Mouse (Mus musculus) kidney, postnatal 14 days (tissue): ENCODE measurements at regions not wholly inside any gene's neighbourhood (a gene's known extent, or its start where the extent isn't known, plus 50 kb on each side); places are given as distances from the start of the nearest gene placed in this dataset.
A peak's percentile ranks its signal among the peaks of the same experiment; 100 is the strongest.

Experiments
- DNase-seq: peaks from one replicate; pipeline ENCODE4 v3.0.0; 2022; ENCODE audit warnings: mixed read lengths

DNA sequence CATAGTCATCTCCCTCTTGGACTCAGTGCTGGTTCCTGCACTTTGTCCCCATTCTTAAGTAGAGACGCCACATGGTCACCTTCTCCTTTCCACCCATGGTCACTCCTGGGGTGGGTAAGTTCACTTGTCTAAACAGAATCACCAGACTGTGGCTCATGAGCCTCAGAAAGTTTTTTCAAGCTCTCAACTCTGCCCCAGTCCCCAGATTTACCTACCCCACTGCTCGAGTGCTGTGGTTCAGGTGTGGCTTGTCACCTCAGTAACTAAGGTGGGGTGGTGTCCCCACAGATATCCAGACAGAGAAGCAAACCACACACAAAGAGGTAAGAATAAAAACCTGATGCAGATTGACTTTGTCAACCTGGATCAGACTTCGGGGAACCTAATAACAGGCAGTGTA is 87.6 kb downstream of the Rpl10-ps3 start:
- DNase-seq: no peak

DNA sequence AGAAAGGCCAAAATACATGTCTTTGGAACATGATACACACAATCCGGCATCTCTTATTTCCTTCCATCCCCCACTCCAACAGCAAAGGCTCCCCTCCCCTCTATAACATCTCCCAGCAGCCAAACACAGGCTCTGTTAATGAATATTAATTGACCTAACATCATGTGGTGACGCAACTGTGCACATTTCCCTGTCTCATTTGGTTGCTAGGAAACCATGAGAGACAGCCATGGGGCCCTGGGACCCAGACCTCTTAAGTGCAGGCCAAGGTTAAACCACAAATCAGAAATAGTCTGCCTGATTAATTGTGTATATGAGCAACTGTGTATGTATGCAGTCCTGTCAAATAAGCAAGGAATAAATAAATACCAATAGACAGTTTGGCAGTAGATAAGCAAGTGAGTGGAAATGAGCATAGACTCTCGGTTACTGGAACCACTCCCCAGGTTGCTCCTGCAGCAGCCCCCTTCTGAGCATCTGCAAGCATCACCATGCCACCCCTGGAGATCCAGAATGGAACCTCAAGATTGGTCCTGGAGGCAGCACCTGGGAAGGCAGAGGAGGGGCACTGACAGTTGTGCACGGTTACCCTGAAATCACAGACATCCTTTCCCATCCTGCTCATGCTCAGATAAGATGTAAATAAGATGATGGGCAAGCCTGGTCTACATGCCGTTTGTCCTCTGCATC is 99.6 kb downstream of the Rpl10-ps3 start:
- DNase-seq: no peak

DNA sequence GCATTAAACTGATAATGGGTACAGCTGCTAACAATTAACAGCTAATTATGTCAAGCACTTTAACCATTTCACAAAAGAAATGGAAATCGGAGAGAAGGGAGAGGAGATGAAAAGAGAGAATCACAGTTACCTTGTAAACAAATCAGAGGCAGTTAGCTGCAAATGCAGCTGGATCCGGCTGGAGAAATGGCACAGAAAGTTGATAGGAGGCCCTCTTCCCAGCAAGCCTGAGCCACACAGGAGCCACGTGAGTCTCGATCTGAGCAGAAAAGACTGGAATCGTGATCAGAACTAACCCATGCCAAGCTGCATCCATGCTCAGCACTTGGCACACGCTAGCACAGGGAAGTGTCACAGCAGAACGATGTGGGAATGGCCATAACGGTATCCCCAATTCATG is 103.8 kb downstream of the Rpl10-ps3 start:
- no peak for DNase-seq

DNA sequence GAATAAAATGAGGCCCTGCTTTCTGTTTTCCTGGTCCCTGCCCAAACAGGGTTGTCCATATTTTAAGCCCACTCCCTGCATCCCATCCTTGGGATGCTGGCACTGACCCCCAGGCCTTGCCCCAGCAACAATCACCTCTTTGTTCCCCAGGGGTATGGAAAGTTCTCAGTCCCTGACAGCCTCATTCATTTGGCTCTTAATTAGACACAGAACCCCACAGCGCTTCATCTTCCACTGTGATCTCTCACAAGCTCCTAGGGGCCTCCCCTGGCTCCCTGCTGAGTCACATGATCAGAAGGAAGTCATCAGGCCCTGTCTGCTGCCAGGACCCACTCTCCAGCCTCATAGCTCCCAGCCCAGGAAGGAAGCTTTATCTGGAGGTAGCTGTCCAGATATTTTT is 108.9 kb downstream of the Rpl10-ps3 start:
- DNase-seq: peak; percentile 5

DNA sequence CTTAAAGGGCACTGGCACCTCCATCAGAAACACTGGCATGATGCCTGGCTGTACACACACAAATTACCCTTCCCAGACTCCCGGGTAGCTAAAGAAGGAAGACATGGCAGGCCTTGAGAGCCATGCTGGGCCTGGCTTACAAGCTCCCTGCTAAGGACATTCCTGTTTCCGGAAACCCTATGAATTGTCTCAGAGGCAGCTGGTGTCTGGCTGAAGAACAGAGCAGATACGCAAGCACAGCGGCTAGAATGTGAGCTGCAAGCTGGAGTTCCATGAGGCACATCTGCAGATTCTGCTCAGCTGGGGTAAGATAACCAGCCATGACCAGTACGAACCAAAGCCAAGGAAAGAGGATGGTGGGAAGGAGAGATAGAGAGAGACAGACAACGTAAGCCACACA is 110.1 kb downstream of the Rpl10-ps3 start:
- DNase-seq: no peak

DNA sequence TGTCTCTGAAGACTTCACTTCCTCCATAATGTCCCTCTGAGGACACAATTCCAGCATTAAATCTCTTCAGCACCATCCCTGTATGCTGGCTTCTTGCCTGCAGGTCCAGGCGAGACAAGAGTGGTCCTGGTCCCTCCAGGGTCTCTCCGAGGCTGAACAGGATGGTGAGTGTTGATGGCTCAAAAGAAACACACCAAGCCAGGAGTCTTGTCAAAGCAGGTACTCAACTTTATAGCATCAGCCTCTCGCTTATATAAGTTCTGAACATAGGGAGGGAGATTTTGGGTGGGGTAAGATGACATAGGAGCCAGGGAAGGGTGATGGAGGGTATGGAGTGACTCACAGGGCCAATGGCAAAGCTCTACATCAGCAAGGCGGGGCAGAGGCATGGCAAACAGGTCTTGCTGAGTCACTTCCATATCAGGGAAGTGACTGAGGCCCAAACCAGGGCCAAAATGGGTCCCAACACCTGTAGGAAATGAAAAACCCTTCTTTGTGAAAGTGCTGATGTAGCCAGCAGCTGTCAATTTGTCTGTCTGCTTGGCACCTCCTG is 111.7 kb downstream of the Rpl10-ps3 start:
- no peak for DNase-seq

DNA sequence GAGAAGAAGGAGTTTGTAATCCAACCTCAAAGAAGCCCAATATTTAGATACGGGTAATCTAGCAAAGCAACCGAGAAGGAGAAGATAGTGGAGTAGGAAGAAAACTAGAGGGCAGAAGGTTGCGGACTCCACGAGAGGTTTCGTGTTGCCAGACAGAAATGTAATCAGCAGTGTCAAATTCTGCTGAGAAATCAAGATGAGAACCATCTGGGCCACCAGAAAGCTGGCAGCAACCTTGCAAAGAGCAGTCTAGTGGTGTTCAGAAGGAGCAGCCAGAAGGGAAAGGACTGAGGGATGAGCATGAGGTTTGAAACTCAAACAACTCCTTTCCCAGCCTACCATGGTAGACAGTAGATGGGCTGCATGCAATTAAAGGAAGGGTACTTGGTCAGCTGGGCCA is 134.3 kb downstream of the Rpl10-ps3 start:
- DNase-seq: no peak

DNA sequence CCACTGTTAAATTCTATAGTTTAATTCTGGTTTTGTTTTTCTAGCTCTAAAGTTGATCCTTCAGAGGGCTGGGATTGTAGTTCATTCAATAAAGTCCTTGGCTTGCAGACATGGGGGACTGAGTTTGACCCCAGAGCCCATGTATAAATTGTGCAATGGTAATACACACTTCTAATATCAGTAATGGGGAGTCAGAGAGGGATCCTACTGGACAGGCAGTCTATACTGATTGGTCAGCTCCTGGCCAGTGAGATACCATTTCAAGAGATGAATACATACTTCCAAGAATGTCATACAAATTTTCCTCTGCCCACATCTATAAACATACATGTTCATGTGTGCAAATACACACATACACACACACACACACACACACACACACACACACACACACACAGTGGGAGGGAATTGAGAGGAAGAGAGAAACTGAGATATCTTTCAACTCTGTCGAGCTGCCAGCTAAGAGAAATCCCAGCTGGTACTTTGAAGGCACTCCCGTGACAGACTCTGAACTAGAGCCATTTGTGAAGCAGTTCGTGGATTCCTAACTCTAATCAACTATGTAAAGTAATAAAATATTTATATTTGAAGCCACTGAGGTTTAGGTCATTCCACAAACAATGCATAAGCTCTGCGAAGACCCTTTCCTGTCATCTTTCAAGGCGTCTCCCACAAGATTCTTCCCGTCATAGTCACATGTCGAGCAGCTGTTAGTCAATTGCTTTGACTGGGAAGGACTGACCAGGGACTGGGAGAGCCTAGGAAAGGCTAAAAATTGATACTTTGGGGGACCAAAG is 145.1 kb downstream of the Rpl10-ps3 start:
- peak; percentile 15 for DNase-seq

DNA sequence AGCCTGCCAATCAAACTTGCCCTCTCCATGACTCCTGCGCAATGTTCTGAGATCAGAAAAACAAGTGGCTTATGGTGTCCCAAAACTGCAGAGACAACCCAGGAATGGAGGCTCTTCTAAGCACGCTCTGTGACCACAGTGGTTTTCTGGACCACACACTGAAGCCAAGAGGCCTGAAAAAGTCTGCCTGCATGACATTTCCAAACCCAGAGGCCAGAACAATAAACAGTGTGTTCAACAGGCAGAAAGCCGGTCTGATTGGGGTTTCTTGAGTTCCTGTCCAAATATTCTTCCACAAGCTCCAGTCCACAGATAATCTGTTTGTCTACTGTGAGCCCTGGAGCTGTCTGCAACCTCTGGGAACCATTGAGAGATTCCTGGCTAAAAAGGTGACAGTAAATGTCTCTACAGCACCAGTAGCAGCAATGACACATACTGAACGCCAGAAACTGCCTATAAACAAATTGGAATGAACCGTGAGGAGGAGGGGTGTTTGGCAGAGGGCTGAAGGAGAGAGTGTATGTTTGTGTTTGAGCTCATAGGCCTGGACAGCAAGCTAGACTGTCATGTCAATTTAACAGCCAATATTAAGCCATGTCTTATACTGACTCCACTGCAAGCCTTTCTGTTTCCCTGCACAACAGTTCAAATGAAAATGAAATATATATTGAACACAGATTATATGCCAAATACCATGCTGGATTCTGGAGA is 152.2 kb downstream of the Rpl10-ps3 start:
- no peak for DNase-seq

DNA sequence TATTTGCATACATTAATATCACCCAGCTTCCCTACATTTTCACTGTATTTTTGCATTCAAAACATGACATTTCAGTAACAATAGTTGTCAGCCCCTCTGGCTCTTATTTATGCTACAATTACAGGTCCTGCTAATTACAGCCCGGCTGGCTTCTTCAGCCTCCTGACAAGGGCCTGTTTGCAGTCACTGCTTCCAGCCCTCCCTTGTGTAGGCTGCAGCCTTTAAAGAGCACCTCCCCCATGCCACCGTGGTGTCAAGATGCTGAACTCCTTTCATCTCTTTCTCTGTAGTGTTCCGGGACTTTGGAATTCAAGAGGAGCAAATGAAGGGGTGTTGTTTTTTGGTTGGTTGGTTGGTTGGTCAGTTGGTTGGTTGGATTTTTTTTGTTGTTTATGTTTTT is 153.6 kb downstream of the Rpl10-ps3 start:
- no peak for DNase-seq

DNA sequence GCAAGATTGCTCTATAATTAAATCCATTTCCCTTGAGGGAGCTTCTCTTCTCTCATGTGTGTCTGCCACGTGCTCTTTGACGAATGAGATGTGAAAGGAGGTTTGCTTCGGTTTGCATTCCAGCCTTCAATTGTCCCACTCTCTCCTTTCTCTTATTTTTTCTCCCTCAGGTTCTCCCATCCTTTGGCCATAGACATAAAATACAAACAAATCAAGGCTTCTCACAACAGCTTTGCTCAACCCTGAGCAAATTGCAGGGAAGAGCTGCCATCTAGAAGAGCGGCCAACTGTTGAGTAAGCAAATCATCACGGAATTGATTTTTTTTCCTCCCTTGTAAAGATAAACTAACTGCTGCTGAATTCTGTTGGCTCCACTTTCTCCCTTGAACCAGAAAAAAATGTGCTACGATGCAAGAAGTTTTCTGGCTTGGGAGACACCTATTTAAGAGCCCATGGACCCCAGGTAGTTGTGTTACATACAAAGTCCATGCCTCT is 156.1 kb downstream of the Rpl10-ps3 start:
- no peak for DNase-seq

DNA sequence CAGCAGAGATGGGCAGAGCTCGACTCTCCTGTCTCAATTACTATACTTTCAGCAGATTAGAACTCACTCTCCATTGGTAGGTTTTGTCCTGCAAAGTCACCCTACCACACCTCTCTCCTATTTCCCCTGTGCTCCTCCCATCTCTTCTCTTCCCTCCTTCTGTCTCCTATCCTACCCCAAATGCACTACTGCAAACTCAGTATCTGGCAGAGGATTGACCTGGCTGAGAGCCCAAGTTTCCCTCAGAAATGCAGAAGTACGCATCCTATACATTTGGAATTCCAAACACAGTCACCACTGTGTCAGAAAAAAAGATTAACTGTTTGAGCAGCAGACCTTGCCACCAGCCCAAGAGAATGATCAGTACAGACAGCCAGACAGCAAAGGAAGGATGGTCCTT is 163.4 kb downstream of the Rpl10-ps3 start:
- DNase-seq: no peak

DNA sequence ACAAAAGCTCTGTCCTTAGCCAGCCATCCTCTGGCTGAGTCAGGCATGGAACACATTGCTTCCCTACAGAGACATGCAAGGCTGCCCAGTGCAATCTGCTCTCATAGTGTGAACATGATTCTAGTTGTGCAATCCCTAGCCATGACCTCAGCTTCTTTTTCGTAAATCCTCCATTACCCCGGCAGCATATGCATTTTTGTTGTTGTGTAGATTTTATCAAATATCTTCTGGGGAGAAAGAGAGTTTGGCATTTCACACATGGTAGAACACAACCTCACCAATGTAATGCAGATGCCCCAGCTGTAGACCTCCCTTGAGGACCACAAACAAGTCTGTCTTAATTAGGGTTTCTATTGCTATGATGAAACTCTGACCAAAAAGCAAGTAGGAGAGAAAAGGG is 168.6 kb downstream of the Rpl10-ps3 start:
- DNase-seq: no peak

DNA sequence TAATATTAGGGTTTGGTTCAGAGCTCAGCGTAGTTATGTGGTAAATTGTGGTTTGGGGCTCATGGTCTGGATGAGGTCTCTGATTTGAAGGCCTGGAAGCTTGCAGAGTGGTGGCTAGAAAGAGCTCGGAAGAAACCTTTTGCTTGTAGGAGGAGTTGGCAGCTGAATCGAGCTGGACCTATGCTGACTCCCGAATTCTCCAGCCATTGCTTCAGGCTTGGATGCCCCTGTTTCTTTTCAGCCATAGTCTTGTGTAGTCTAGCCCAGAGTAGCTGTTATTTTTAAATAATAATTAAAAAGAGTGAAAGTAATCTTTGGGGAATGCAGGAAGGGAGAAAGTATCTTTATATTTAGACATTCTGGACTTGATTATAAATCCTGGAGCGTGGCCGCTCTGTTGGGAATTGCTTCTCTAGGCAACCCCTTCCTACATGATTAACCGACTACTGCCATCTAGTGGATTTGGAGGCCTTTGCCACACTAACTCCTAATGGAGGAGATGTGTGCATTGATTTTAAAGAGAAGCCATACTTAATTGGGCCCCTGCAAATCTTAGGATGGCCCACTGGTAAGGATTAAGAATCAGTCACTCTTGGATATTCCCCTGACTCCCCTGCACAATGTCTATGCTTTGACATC is 172.8 kb downstream of the Rpl10-ps3 start:
- peak; percentile 81 for DNase-seq

DNA sequence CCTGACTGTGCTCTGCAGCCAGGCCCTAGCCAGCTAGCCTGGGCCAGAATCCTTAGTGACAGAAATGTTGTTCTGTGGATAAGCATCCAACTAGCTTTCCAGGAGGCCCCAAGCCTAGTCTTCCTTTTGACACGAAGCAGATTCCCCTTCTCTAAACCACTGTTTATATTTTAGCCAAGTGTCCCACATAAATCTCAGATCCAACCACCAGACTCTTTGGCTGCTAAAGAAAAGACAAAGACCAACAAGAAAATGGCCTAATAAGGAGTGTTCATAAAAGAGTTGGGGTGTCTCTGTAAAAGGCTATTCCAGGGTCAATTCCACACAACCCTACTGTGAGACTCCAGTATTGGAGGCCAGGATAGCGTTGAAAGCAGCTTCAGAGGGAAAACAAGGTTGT is 173.6 kb downstream of the Rpl10-ps3 start:
- DNase-seq: no peak

DNA sequence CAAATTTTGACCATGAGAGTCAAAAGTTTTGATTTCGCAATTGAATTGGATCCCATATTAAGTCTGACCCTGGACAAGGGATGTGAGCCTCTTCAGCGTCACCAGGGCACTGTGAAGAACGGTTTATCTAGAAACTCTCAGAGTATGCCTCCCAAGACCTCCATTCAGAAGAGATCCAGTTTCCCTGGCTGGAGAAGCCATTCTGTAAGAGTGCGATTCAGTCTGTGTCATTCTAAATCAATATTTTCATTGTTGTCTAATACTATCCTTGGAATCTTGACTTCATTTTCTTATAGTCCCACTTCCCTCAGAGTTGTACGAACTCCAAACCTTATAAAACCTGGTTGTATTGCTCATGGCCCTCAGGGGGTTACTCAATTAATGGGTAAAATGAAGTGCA is 174.1 kb downstream of the Rpl10-ps3 start:
- no peak for DNase-seq

DNA sequence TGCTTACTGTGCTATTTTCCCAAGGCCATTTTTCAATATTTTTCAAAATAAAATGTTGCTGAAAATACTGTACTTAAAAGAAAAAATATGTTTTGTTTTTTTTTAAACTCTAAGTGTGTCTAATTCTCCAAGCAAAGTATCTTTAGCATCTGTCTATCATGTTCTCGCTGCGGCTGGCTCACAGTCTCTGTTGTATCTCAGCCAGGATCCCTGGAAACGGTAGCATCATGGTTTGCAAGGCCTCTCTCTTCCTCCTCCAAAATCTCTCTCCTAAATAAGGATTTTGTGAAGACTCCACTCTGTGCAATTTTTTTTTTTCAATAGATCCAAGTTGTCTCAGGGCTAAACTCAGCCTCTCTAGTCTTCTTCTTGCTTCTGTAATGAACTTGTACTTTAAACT is 190.2 kb downstream of the Rpl10-ps3 start:
- DNase-seq: no peak

DNA sequence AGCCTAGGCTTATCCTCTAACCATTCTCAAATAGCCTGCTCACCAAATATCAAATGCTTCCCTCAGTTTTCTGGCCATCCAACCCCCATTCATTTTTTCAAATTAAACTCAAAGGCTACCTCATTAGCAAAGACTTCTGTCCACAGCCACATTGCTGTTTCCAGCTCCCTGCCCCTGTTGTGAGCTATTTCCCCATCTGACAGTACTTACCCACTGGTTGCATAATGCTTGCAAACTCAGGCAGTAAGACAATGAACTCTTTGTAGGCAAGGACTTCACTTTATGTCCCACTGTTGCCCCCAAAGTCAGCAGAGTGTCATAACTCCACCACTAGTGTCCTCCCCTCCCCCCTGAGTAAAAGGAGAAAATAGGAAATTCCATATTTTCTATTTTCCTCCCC is 194.7 kb downstream of the Rpl10-ps3 start:
- DNase-seq: no peak

DNA sequence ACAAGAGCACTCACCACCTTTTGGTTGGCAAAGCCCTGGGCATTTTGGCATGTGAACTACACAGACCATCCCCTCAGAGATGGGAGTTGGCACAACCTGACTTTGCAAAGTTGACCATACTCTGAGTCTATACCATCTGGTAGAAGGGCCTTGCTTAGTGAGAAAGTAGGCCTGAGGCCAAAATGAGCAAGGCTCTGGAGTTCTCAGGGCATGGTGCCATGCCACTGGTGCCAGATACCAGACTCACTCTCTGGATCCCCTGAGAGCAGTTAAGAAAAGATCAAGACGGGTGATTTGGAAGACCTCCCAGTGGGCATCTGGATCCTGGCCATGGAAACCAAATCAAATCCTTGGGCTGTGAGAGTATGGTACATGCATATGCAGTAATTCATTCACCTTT is 202.0 kb downstream of the Rpl10-ps3 start:
- DNase-seq: no peak

DNA sequence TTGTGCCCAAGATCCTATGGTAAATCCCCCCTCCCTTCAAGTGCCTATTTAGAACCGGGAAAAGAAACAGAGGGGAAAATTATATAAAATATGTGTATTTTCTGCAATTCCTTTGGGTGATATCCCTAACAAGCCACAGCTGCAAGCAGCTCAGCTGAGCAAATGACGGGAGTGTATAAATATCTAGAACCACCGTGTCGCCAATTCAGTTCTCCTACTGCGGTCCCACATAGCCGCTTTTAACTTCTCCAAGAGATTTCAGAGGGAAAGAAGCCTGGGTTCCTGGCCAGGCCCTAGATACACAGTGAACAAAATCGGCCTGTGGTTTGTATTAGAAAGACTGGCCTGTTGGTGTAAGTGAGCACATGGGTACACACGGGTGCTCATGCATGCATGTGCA is 202.7 kb downstream of the Rpl10-ps3 start:
- DNase-seq: no peak

DNA sequence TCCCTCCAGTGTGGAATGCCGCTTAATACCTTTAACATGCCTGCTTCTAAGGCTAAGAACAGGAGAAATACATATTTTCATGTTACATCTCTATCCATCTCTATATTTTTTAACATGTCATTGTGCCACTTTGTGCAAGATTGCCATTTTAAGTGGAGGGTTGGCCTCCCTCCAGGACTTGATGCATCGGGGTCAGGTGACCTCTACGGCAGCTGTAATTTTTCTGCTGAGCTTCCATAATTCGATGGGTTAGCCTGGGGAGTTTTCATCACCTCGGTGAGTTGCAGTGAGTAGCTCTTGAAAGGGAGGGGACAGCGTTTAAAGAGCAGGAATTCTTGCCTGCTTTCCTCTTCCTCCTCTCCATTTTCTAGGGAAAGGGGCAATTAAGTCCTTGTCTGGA is 203.6 kb downstream of the Rpl10-ps3 start:
- no peak for DNase-seq

DNA sequence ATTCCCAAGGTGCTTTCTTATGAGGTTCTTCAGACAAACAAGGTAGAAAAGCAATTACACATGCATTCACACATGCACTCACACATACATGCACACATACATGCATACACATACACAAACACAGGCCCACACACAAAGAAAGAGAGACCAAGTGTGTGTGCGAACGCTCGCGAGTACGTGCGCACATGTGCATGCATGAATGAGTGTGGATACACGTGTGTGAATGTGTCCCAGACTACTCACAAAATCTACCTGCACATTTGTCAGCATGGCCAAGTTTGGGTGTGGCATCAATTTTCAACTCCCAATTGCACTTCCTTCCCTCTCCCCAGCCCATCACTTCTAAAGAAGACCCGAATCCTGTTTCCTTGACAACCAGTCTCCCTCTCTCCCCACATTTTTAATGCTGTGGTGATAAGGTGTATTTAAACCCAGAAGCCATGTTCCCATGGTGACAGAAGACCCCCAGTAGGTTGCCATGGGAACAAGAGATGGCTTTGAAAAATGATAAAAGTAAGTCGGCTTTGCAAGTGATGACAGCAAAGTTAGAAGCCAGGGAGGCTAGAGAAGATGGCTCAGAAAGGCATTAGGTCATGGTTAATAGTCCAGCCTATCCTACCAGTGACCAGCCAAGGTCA is 206.3 kb downstream of the Rpl10-ps3 start:
- no peak for DNase-seq

DNA sequence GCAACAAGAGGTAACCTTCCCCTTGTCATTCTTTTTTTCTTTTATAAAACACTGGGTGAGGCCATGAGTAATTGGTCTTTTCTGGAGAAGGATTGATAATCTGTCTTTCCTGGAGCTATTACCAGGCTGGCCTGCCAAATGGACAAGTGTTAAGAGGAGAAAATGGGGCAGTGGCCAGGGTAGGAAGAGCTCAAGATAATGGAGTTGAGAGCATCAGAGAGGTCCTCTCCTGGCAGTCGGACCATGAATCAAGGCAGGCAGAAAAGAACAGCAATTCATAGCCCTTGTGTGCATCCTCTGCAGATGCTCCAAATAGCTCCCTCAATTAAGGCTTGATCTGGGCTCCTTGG is 208.2 kb downstream of the Rpl10-ps3 start:
- DNase-seq: no peak
